Mouse (Mus musculus) liver, adult 2 months (tissue): ENCODE results near the gene Cd160.

Experiments
- CTCF ChIP-seq: fragments of 200-500 bp; IDR thresholded peaks from 2 replicates; pipeline ENCODE4 v1.5.1; 2011; ENCODE audit warnings: low read depth, low read length, control low read depth
- POLR2A ChIP-seq: fragments of 200-500 bp; IDR thresholded peaks from 2 replicates; pipeline ENCODE4 v1.6.1; 2011; ENCODE audit warnings: low read length, control low read depth; ENCODE audit not compliant: insufficient read depth; ENCODE audit errors: extremely low read depth

- TF ChIP-seq CTCF: no peak
- TF ChIP-seq POLR2A: no peak
These were observed 19.3 kb upstream of the Cd160 start for GRCm38 (mm10) chr3:96848470-96848869.
